In the genomic region with DNA sequence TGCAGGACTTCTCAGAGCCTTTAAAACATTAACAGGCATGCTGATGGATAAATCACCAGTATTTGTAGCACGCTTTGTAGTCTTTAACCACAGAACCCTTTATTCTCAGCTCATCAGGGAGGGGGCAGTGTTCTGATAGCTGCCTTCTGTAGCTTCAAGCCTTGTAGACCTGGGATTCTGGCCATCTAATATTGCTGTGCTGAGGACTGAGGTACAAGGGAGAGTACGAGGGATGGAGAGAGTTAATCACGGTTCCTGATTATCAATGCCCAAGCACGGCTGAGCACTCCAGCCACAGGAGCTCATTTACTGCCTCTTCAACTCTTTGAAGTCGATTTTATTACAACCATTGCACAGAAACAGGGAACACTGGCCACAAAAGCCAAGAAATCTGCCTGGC, we compare ENCODE assay signal across 15 mouse cellular contexts.
DNase-seq lines count a peak whose midpoint lies in the region; ATAC-seq and TF ChIP-seq lines count a peak whose summit lies in the region.
"Had no signal": no experiment of that assay in that cellular context is flagged by ENCODE, and none has a peak within 500 bp of the region (broad histone marks: within the 10 kb centered on the region; RNA-seq: fewer than 3 reads in every experiment).

No protein-coding gene starts in this region.

- no peak for TF ChIP-seq CTCF in kidney, adult 2 months (conservative IDR thresholded peaks at IDR 0.05; ENCODE audit: insufficient read depth, insufficient read length, low read depth, low read length)
- peak; percentile 16 for TF ChIP-seq CTCF in Patski (IDR thresholded peaks at IDR 0.05)
- no peak for TF ChIP-seq CTCF in thymus, adult 2 months (IDR thresholded peaks at IDR 0.05; ENCODE audit: borderline replicate concordance, control insufficient read depth, extremely low read depth, insufficient read depth, low read length, poor library complexity)

- peak overlapping the region; percentile 28; the same call in 1 of the 2 replicates for H3K9ac ChIP-seq in kidney, embryonic 14.5 days (ENCODE audit: low read depth, low read length)
- no peak overlapping the region for H3K9ac ChIP-seq in forebrain, embryonic 11.5 days (ENCODE audit: low read length)
- no peak overlapping the region for H3K9ac ChIP-seq in limb, embryonic 12.5 days (replicated peaks)
- H3K9ac ChIP-seq: embryonic facial prominence, embryonic 15.5 days had no signal

- no peak overlapping the region for H3K4me3 ChIP-seq in kidney, embryonic 14.5 days (ENCODE audit: low read length)
- H3K4me3 ChIP-seq in kidney, adult 2 months (ENCODE audit: insufficient read depth, low read depth, low read length), result no peak overlapping the region
- H3K4me3 ChIP-seq in forebrain, embryonic 11.5 days (ENCODE audit: low read depth, low read length), result no peak overlapping the region
- H3K4me3 ChIP-seq in limb, embryonic 12.5 days (replicated peaks), result no peak overlapping the region
- no peak overlapping the region for H3K4me3 ChIP-seq in thymus, adult 2 months (ENCODE audit: control insufficient read depth, insufficient read depth, low read length)
- H3K4me3 ChIP-seq: embryonic facial prominence, embryonic 15.5 days; heart, adult 2 months; megakaryocyte, embryonic 14.5 days had no signal

- no peaks in the 10 kb centered on the region for H3K9me3 ChIP-seq in kidney, embryonic 14.5 days (ENCODE audit: control insufficient read depth, low read length)
- no peaks in the 10 kb centered on the region for H3K9me3 ChIP-seq in forebrain, embryonic 11.5 days (ENCODE audit: control insufficient read depth, low read length)
- H3K9me3 ChIP-seq in limb, embryonic 12.5 days, result no peaks in the 10 kb centered on the region; the same call in 1 of the 2 replicates
- H3K9me3 ChIP-seq: embryonic facial prominence, embryonic 15.5 days had no signal

- 25% methylated on average over 5 of the region's 5 CpGs for WGBS in kidney, embryonic 14.5 days
- 56% methylated on average over 5 of the region's 5 CpGs for WGBS in kidney, adult 2 months
- WGBS in forebrain, embryonic 11.5 days, result 17% methylated on average over 5 of the region's 5 CpGs
- 12% methylated on average over 5 of the region's 5 CpGs for WGBS in limb, embryonic 12.5 days
- WGBS in thymus, adult 2 months, result 74% methylated on average over 5 of the region's 5 CpGs

- H3K36me3 ChIP-seq in kidney, embryonic 14.5 days (ENCODE audit: control insufficient read depth, insufficient read depth, low read length), result no peaks in the 10 kb centered on the region; the same call in 1 of the 2 replicates
- no peaks in the 10 kb centered on the region for H3K36me3 ChIP-seq in kidney, adult 2 months (ENCODE audit: control insufficient read depth, insufficient read depth, low read length)
- no peaks in the 10 kb centered on the region for H3K36me3 ChIP-seq in forebrain, embryonic 11.5 days (ENCODE audit: control insufficient read depth, insufficient read depth, low read length)
- H3K36me3 ChIP-seq in limb, embryonic 12.5 days, result peaks cover 11% of the 10 kb centered on the region; the same call in 1 of the 2 replicates
- no peaks in the 10 kb centered on the region for H3K36me3 ChIP-seq in thymus, adult 2 months (ENCODE audit: control insufficient read depth, insufficient read depth, low read length)
- H3K36me3 ChIP-seq: embryonic facial prominence, embryonic 15.5 days had no signal

- POLR2A ChIA-PET in Patski (lab: Charles Lee), result no interaction called here

- no peak overlapping the region for H3K27ac ChIP-seq in kidney, embryonic 14.5 days (ENCODE audit: low read depth, low read length)
- no peak overlapping the region for H3K27ac ChIP-seq in kidney, adult 2 months (ENCODE audit: insufficient read depth, low read depth, low read length)
- H3K27ac ChIP-seq in forebrain, embryonic 11.5 days (ENCODE audit: low read depth, low read length), result peak overlapping the region; percentile 13; the same call in 1 of the 2 replicates
- H3K27ac ChIP-seq in limb, embryonic 12.5 days, result peak overlapping the region; percentile 65
- no peak overlapping the region for H3K27ac ChIP-seq in thymus, adult 2 months (ENCODE audit: control insufficient read depth, insufficient read depth, low read length)
- H3K27ac ChIP-seq: embryonic facial prominence, embryonic 15.5 days; heart, adult 2 months had no signal

- H3K27me3 ChIP-seq in kidney, embryonic 14.5 days (ENCODE audit: control insufficient read depth, insufficient read depth, low read length), result no peaks in the 10 kb centered on the region
- no peaks in the 10 kb centered on the region for H3K27me3 ChIP-seq in kidney, adult 2 months (replicated peaks; ENCODE audit: control insufficient read depth, insufficient read depth, low read length)
- no peaks in the 10 kb centered on the region for H3K27me3 ChIP-seq in Patski
- H3K27me3 ChIP-seq in forebrain, embryonic 11.5 days (ENCODE audit: control insufficient read depth, insufficient read depth, low read length), result no peaks in the 10 kb centered on the region
- H3K27me3 ChIP-seq in limb, embryonic 12.5 days, result peaks cover 5% of the 10 kb centered on the region; the same call in 1 of the 2 replicates
- no peaks in the 10 kb centered on the region for H3K27me3 ChIP-seq in thymus, adult 2 months (ENCODE audit: control insufficient read depth, insufficient read depth, low read length)
- H3K27me3 ChIP-seq: embryonic facial prominence, embryonic 15.5 days; megakaryocyte, embryonic 14.5 days had no signal

- in situ Hi-C loops in Patski (cut with MboI; ENCODE audit: low pct_unique_long_range_greater_than_20kb), result no loop called here

- no peak overlapping the region for H3K4me2 ChIP-seq in kidney, embryonic 14.5 days (replicated peaks; ENCODE audit: low read depth, low read length)
- H3K4me2 ChIP-seq in forebrain, embryonic 11.5 days (ENCODE audit: low read depth, low read length, severe bottlenecking), result no peak overlapping the region
- no peak overlapping the region for H3K4me2 ChIP-seq in limb, embryonic 12.5 days
- H3K4me2 ChIP-seq: embryonic facial prominence, embryonic 15.5 days had no signal

- CTCF ChIA-PET in Patski (lab: Charles Lee), result interaction anchor here (0.7 to 2.2 kb wide), 15 partner anchors 8 to 396 kb away, joined by 3 to 12 read pairs (median 3); a partner anchor contains a TSS

- no peak for ATAC-seq in kidney, embryonic 14.5 days (ENCODE audit: low FRiP score, low TSS enrichment)
- no peak for ATAC-seq in Patski
- peak; percentile 69 for ATAC-seq in forebrain, embryonic 11.5 days (replicated peaks; ENCODE audit: low FRiP score)
- no peak for ATAC-seq in limb, embryonic 12.5 days (ENCODE audit: insufficient number of reproducible peaks, insufficient read depth, low FRiP score, low TSS enrichment, low read depth)
- no peak for ATAC-seq in monocyte, adult 5-6 weeks (replicated peaks; ENCODE audit: insufficient number of reproducible peaks, low FRiP score, low TSS enrichment, poor library complexity, severe bottlenecking)

- DNase-seq in kidney, adult 2 months, result no peak
- no peak for DNase-seq in Patski (ENCODE audit: low read depth, low spot score)
- DNase-seq in forebrain, embryonic 11.5 days (ENCODE audit: low spot score), result no peak
- DNase-seq in urinary bladder, adult 18-20 months (ENCODE audit: low spot score in 2 of 2), result no peak
- no peak for DNase-seq in thymus, adult 2 months
- DNase-seq: heart, adult 2 months; kidney, adult 11 months; layer of hippocampus, adult 9-11 months; lung, adult 18-20 months; thymus, postnatal 36 days had no signal

- H3K4me1 ChIP-seq in kidney, embryonic 14.5 days (ENCODE audit: control insufficient read depth, insufficient read depth, low read length), result no peaks in the 10 kb centered on the region; the same call in 1 of the 2 replicates
- H3K4me1 ChIP-seq in kidney, adult 2 months (ENCODE audit: control insufficient read depth, insufficient read depth, low read length), result no peaks in the 10 kb centered on the region
- peaks cover 17% of the 10 kb centered on the region; the same call in 1 of the 2 replicates for H3K4me1 ChIP-seq in forebrain, embryonic 11.5 days (replicated peaks; ENCODE audit: control insufficient read depth, insufficient read depth, low read length)
- peaks cover 68% of the 10 kb centered on the region for H3K4me1 ChIP-seq in limb, embryonic 12.5 days (replicated peaks)
- no peaks in the 10 kb centered on the region for H3K4me1 ChIP-seq in thymus, adult 2 months (replicated peaks; ENCODE audit: control insufficient read depth, insufficient read depth, low read length)
- H3K4me1 ChIP-seq: megakaryocyte, embryonic 14.5 days had no signal

- TF ChIP-seq POLR2A in kidney, adult 2 months (IDR thresholded peaks at IDR 0.05; ENCODE audit: low read depth, low read length), result no peak
- TF ChIP-seq POLR2A in thymus, adult 2 months (IDR thresholded peaks at IDR 0.05; ENCODE audit: control insufficient read depth, extremely low read depth, insufficient read depth, low read length, poor library complexity), result no peak

Comparison
In these comparisons a context has a peak if more than half of its experiments do, and no peak if none do; other contexts are left out.
1. H3K27ac ChIP-seq: peak in forebrain, embryonic 11.5 days (single experiment) and limb, embryonic 12.5 days (single experiment); none in kidney, embryonic 14.5 days (single experiment), kidney, adult 2 months (single experiment) and thymus, adult 2 months (single experiment).